Mouse (Mus musculus): ENCODE results near the gene Hist2h3c1. TPM values are rescaled to one million over a fixed set of nuclear protein-coding genes. Genes with fewer than 3 reads are reported as not detected.

Gene Hist2h3c1
- total RNA-seq, 1 experiment from 2014 or later, result not detected

GRCm38 (mm10) chr3:96230404-96230803, 16.1 kb upstream of the Hist2h3c1 start:
- 0 out of 4 replicates have a peak, but pooled peaks of 1 of the 2 experiments have one; percentile 23 for ATAC-seq (replicated peaks in 1 of 2; ENCODE audit: insufficient read depth in 1 of 2, low FRiP score in 2 of 2, low TSS enrichment in 1 of 2, low read depth in 1 of 2, poor library complexity in 2 of 2, severe bottlenecking in 2 of 2)

- no peak for ATAC-seq (replicated peaks in 1 of 2; ENCODE audit: insufficient read depth in 1 of 2, low FRiP score in 2 of 2, low TSS enrichment in 1 of 2, low read depth in 1 of 2, poor library complexity in 2 of 2, severe bottlenecking in 2 of 2)
Observed at GRCm38 (mm10) chr3:96230910-96231757, 15.4 kb upstream of the Hist2h3c1 start.

DNA sequence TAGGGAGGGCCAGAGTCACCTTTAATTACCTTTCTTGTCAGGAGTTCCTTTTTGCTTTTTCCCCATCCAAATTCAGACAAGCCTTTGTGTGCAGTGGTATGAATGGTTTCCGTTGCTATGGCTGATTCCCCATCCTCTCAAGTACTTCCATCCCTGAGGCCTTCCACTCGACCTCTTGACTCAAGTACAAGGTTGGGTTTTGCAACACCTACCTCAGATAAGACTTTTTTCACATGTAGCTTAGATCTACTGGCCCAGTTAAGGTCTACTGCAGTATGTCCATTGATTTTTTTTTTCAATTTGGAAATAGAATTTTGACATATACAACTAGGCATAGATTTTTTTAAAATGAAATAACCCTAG, 14.7 kb upstream of the Hist2h3c1 start:
- ATAC-seq (replicated peaks in 1 of 2; ENCODE audit: insufficient read depth in 1 of 2, low FRiP score in 2 of 2, low TSS enrichment in 1 of 2, low read depth in 1 of 2, poor library complexity in 2 of 2, severe bottlenecking in 2 of 2), result no peak

DNA sequence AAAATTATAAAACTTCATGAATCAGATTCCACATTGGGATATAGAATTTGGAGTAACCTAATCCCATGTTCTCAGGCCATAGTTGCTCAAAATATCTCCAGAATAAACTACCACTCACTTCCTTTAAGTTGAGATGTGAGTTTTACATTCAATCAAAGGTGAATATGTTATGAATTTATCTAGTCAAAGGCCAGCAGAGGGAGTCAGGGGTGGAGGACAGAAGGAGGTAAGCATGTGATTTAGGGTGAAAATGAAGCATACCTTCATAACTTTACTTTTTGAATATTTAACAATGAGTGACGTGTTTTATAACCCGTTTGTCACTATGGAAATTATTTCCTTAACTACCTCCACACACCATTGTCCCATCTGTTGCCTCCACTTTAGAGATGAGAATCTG, 11.6 kb upstream of the Hist2h3c1 start:
- no peak for ATAC-seq (replicated peaks in 1 of 2; ENCODE audit: insufficient read depth in 1 of 2, low FRiP score in 2 of 2, low TSS enrichment in 1 of 2, low read depth in 1 of 2, poor library complexity in 2 of 2, severe bottlenecking in 2 of 2)

DNA sequence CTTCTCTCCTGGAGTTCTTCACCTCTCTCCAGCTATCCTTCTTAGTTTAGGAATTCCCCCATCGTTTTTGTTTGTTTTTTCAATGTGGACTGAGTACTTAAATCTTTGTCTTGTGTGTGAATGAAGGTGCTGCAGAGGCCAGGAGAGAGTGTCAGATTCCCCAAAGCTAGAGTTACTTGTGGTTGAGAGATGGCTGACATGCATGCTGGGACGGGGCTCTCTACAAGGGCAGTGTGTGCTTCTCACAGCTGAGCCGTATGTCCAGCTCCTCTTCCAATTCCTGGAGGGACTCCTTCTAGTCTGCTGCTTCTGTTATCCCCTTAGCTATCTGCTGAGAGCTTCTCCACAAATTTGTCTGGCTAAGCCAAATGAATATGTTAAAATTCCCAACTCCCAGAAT, 10.6 kb upstream of the Hist2h3c1 start:
- no peak for ATAC-seq (replicated peaks in 1 of 2; ENCODE audit: insufficient read depth in 1 of 2, low FRiP score in 2 of 2, low TSS enrichment in 1 of 2, low read depth in 1 of 2, poor library complexity in 2 of 2, severe bottlenecking in 2 of 2)

DNA sequence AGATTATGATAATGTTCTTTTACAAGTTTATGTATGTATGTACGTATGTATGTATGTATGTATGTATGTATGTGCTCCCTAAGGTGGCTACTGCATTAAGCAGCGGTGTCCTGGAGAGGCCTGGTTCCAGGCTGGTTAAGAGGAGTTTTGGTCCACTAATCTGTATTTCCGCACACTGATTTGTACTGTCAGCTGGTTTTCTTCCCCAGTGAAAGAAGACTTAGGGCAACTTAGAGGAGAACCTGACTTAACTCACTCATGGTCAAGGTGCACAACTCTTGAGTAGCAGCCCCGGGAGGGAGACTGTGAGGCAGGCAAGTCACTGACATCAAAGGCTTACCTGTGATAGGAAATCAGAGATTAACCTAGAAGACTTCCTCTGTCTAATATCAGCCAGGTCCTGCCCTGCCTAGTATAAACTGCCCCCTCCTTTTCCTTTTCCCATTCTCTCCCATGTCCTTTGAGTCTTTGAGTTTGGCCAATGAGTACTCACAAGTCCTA, 9.6 kb upstream of the Hist2h3c1 start:
- ATAC-seq (replicated peaks in 1 of 2; ENCODE audit: insufficient read depth in 1 of 2, low FRiP score in 2 of 2, low TSS enrichment in 1 of 2, low read depth in 1 of 2, poor library complexity in 2 of 2, severe bottlenecking in 2 of 2), result no peak

- no peak for ATAC-seq (replicated peaks in 1 of 2; ENCODE audit: insufficient read depth in 1 of 2, low FRiP score in 2 of 2, low TSS enrichment in 1 of 2, low read depth in 1 of 2, poor library complexity in 2 of 2, severe bottlenecking in 2 of 2)
Observed at GRCm38 (mm10) chr3:96237335-96237903, 9.1 kb upstream of the Hist2h3c1 start.

DNA sequence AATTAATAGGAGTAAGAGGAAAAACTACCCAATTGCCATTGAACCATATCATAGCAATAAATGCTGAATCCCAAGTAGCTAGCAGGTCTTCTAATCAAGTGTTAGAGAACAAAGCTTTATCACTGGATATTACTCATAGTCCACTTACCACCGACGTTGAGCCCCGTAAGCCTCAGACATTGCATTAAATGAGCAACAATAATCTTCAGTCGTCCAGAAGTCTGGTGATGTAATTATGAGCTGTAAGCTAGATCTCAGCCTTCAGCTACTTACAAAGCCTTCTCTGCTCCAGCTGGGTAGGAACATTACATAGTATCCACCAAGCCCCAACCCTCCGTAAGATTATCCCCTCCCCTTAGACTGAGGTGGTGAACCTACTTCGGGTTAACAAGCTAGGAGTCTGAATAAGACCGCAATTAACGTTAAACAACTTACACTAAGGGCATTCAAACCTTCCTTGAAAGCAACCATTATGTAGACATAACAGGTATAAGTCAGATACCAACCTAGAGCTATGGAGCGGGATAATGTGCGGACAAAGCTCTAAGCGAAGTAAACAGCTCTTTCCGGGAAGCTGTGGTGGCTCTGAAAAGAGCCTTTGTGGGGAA, 8.5 kb upstream of the Hist2h3c1 start:
- no peak for ATAC-seq (replicated peaks in 1 of 2; ENCODE audit: insufficient read depth in 1 of 2, low FRiP score in 2 of 2, low TSS enrichment in 1 of 2, low read depth in 1 of 2, poor library complexity in 2 of 2, severe bottlenecking in 2 of 2)

DNA sequence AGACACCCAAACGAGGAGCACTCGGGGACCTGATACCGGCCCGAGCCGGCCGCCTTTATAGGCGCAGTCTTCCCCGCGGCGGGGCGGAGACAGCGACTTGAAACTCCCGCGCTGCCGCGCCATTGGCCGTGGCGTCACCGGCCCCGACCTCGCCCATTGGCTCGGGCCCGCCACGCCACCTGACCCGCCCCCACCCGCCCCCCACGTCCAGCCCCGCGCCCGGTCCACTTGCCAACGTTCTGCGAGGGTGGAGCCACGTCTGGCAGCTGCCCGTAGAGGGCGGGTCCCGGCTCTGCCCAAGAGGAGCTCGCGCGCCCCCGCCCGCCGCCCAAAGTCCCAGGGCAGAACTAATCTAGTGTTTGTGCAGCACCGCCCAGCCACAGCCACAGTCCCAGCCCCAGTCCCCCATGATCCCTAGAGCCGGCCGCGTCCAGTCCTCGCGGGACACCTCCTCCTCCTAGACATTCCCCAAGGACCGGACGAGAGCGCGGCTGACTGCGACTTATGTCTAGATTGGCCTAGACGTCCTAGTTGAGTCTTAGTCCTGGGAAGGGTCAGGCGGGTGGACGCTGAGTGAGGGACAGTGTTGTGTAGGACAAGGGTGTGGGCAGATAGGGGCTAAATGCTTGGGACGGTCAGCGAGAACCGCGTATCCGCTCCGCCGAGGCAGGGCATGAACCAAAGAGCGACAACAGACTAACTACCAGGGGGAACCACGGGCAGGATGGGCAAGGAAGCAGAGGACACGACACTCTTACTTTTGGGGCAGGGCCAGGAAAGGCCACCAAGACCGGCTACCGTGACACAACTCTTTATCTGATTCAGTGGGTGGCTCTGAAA, 7.3 kb upstream of the Hist2h3c1 start, which contains the start of gene Hist2h3c2:
TSS of gene Hist2h3c2 (minus strand) at position 174 of the 840 bp plus-strand sequence.
- ATAC-seq (replicated peaks in 1 of 2; ENCODE audit: insufficient read depth in 1 of 2, low FRiP score in 2 of 2, low TSS enrichment in 1 of 2, low read depth in 1 of 2, poor library complexity in 2 of 2, severe bottlenecking in 2 of 2), result peak; percentile 74 to 80

DNA sequence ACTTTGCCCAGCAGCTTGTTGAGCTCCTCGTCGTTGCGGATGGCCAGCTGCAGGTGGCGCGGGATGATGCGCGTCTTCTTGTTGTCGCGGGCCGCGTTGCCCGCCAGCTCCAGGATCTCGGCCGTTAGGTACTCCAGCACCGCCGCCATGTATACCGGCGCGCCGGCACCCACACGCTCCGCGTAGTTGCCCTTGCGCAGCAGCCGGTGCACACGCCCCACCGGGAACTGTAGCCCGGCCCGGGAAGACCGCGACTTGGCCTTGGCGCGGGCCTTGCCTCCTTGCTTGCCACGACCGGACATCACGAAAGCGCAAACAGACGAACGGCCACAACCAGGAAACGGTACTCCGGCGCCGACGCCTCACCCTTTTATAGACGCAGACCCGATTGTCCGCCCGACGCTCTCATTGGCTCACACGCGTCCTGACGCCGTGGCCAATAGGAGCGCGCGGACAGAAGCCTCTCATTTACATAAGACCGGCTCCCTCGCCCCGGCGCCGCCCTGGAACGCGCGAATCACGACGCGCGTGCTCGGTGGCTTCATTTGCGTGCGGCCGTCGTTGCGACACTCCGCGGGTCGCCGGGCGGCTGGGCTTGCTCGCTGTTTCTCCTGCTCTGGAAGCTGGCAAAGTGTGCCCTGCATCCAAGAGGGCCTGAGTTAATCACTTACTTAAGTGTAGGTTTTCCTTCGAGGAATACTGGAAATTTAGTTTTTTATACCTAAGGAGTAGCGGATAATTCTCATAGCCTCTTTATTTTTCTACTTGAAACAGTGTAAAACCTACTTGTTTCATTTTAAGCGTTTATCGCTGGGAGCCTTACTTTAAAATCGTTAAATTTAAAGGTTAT, 6.3 kb upstream of the Hist2h3c1 start, which contains the start of gene Hist2h2aa2:
TSS of gene Hist2h2aa2 (minus strand) at position 328 of the 850 bp plus-strand sequence.
- ATAC-seq (replicated peaks in 1 of 2; ENCODE audit: insufficient read depth in 1 of 2, low FRiP score in 2 of 2, low TSS enrichment in 1 of 2, low read depth in 1 of 2, poor library complexity in 2 of 2, severe bottlenecking in 2 of 2), result peak; percentile 80 to 81

GRCm38 (mm10) chr3:96240799-96241197, 5.7 kb upstream of the Hist2h3c1 start:
- ATAC-seq (replicated peaks in 1 of 2; ENCODE audit: insufficient read depth in 1 of 2, low FRiP score in 2 of 2, low TSS enrichment in 1 of 2, low read depth in 1 of 2, poor library complexity in 2 of 2, severe bottlenecking in 2 of 2), result no peak

- ATAC-seq (replicated peaks in 1 of 2; ENCODE audit: insufficient read depth in 1 of 2, low FRiP score in 2 of 2, low TSS enrichment in 1 of 2, low read depth in 1 of 2, poor library complexity in 2 of 2, severe bottlenecking in 2 of 2), result no peak
Observed at GRCm38 (mm10) chr3:96243921-96244572, 2.4 kb upstream of the Hist2h3c1 start.

DNA sequence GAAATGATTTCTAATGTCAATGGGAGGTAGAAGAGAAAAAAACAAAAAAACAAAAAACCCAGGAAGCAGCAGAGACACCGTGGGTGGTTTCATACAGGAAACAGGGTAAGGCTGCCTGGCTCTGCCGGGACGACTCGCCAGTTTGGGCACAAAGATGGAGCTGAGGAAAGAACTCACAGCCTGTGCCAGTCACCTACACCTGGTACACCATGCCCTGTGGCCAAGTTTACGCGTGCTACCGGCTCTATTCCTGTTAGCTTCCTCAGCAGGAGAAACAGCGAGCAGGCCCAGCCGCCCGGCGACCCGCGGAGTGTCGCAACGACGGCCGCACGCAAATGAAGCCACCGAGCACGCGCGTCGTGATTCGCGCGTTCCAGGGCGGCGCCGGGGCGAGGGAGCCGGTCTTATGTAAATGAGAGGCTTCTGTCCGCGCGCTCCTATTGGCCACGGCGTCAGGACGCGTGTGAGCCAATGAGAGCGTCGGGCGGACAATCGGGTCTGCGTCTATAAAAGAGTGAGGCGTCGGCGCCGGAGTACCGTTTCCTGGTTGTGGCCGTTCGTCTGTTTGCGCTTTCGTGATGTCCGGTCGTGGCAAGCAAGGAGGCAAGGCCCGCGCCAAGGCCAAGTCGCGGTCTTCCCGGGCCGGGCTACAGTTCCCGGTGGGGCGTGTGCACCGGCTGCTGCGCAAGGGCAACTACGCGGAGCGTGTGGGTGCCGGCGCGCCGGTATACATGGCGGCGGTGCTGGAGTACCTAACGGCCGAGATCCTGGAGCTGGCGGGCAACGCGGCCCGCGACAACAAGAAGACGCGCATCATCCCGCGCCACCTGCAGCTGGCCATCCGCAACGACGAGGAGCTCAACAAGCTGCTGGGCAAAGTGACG, 1.2 kb upstream of the Hist2h3c1 start, which contains the start of gene Hist2h2aa1:
TSS of gene Hist2h2aa1 (plus strand) at position 495 of the 884 bp plus-strand sequence.
- peak; percentile 81 to 82 for ATAC-seq (replicated peaks in 1 of 2; ENCODE audit: insufficient read depth in 1 of 2, low FRiP score in 2 of 2, low TSS enrichment in 1 of 2, low read depth in 1 of 2, poor library complexity in 2 of 2, severe bottlenecking in 2 of 2)

DNA sequence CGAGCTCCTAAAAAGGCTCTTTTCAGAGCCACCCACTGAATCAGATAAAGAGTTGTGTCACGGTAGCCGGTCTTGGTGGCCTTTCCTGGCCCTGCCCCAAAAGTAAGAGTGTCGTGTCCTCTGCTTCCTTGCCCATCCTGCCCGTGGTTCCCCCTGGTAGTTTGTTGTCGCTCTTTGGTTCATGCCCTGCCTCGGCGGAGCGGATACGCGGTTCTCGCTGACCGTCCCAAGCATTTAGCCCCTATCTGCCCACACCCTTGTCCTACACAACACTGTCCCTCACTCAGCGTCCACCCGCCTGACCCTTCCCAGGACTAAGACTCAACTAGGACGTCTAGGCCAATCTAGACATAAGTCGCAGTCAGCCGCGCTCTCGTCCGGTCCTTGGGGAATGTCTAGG, 467 bp upstream of the Hist2h3c1 start:
- peak; percentile 18 to 33 for ATAC-seq (replicated peaks in 1 of 2; ENCODE audit: insufficient read depth in 1 of 2, low FRiP score in 2 of 2, low TSS enrichment in 1 of 2, low read depth in 1 of 2, poor library complexity in 2 of 2, severe bottlenecking in 2 of 2)
